Comparison of ENCODE assay signal across 10 mouse cellular contexts in the genomic region with DNA sequence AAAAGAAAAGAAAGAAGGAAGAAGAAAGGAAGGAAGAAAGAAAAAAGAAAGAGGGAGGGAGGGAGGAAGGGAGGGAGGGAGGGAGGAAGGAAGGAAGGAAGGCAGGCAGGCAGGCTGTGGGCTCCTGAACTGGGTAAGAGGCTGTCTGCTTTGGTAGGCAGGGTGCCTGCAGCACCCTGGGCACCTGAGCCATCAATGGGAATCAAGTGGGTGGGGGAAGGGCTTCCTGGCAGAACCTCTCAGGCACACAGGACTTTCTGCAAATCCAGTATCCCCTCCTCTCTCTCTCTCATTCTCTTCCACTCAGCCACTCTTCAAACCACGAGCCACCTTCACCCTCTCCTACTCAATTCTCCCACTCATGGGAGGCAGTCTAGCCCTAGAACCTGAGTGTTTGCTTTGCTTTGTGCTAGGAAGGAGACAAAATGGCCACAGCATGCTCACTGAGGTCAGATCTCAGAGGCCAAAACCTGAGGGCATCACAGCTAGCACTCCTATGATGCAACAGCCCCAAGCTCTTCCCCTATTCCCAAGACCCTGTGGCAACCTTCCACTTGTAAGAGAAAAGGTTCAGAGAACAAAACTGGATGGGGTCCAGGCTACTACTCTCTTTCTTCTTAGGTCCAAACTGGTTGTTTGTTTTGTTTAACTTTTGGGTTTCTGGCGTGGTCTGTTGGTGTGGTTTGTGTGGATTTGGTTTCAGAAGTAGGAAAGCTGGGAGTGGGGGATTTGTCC. TPM values are rescaled to one million over a fixed set of nuclear protein-coding genes. Genes with fewer than 3 reads are reported as not detected.
DNase-seq lines count a peak whose midpoint lies in the region; ATAC-seq and TF ChIP-seq lines count a peak whose summit lies in the region.
"Had no signal": no experiment of that assay in that cellular context is flagged by ENCODE, and none has a peak within 500 bp of the region (broad histone marks: within the 10 kb centered on the region; RNA-seq: fewer than 3 reads in every experiment).

No protein-coding gene starts in this region.

- H3K4me3 ChIP-seq in CH12.LX (replicated peaks in 1 of 3; ENCODE audit: low read depth in 2 of 3, low read length in 2 of 3, poor library complexity in 1 of 3) (peak overlapping the region; percentile 41 to 56 (median 54)), myocyte (no peak overlapping the region)
- H3K4me3 ChIP-seq in brown adipose tissue, adult 24 weeks (ENCODE audit: insufficient read depth, low read depth, low read length) = no peak overlapping the region
- H3K4me3 ChIP-seq in lung, embryonic 16.5 days (ENCODE audit: low read length) = no peak overlapping the region
- H3K4me3 ChIP-seq in neural tube, embryonic 15.5 days (replicated peaks) = no peak overlapping the region

- H3K79me2 ChIP-seq in CH12.LX (replicated peaks; ENCODE audit: control insufficient read depth, extremely low read depth, insufficient read depth, poor library complexity, severe bottlenecking) (no peaks in the 10 kb centered on the region; the same call in 1 of the 2 replicates), myocyte (ENCODE audit: control insufficient read depth, insufficient read depth) (no peaks in the 10 kb centered on the region)

- no peak for TF ChIP-seq RAD21 in CH12.LX (IDR thresholded peaks at IDR 0.05; ENCODE audit: low read depth, low read length)

- peak overlapping the region; percentile 72 for H3K9ac ChIP-seq in CH12.LX (ENCODE audit: insufficient read depth, low read depth)
- H3K9ac ChIP-seq in lung, embryonic 16.5 days (ENCODE audit: low read length) = no peak overlapping the region
- no peak overlapping the region for H3K9ac ChIP-seq in neural tube, embryonic 15.5 days (replicated peaks)

- TF ChIP-seq EP300 in CH12.LX (IDR thresholded peaks at IDR 0.05; ENCODE audit: low read length) = no peak

- WGBS in lung, embryonic 16.5 days = 43% methylated on average over 2 of the region's 2 CpGs
- WGBS in neural tube, embryonic 15.5 days = 67% methylated on average over 2 of the region's 2 CpGs

- no peak for TF ChIP-seq POLR2A in CH12.LX (IDR thresholded peaks at IDR 0.05; ENCODE audit: low read depth, low read length)
- no peak for TF ChIP-seq POLR2A in myocyte (IDR thresholded peaks at IDR 0.05; ENCODE audit: insufficient read length, low read depth)

- H3K27me3 ChIP-seq in CH12.LX (replicated peaks) = no peaks in the 10 kb centered on the region
- no peaks in the 10 kb centered on the region for H3K27me3 ChIP-seq in lung, embryonic 16.5 days (ENCODE audit: control insufficient read depth, insufficient read depth, low read depth, low read length)
- H3K27me3 ChIP-seq in myocyte (ENCODE audit: control insufficient read depth, insufficient read depth, insufficient read length) = no peaks in the 10 kb centered on the region
- no peaks in the 10 kb centered on the region for H3K27me3 ChIP-seq in neural tube, embryonic 15.5 days (replicated peaks)

- no peak for DNase-seq in CH12.LX (ENCODE audit: extremely low read depth)
- DNase-seq in spleen, postnatal 36 days (ENCODE audit: low spot score in 2 of 2) = no peak
- DNase-seq in gastrocnemius, postnatal 10 days = no peak
- DNase-seq: adrenal gland, adult 2 months; gastrocnemius, postnatal 36 days had no signal

- no peaks in the 10 kb centered on the region for H3K9me3 ChIP-seq in CH12.LX (replicated peaks; ENCODE audit: low read length)
- H3K9me3 ChIP-seq in lung, embryonic 16.5 days (ENCODE audit: control insufficient read depth, low read length) = no peaks in the 10 kb centered on the region
- no peaks in the 10 kb centered on the region for H3K9me3 ChIP-seq in neural tube, embryonic 15.5 days (replicated peaks)

- dilution Hi-C loops in CH12.LX (cut with MboI; ENCODE audit: extremely low pct_ligation_motif_present, extremely low pct_unique_long_range_greater_than_20kb, low sequenced_read_pairs) = no loop called here

- in situ Hi-C loops in CH12.LX (cut with MboI; ENCODE audit: low pct_ligation_motif_present, low pct_unique_long_range_greater_than_20kb, low sequenced_read_pairs) = loop anchor here (5.0 kb wide), 1 partner anchor 35 kb away; no protein-coding TSS in a partner anchor

- ATAC-seq in lung, embryonic 16.5 days (ENCODE audit: low read depth) = peak; percentile 89
- ATAC-seq in neural tube, embryonic 15.5 days (ENCODE audit: low FRiP score) = no peak
- ATAC-seq: forebrain, embryonic 16.5 days had no signal

- H3ac ChIP-seq in myocyte (ENCODE audit: control insufficient read depth, insufficient read length) = no peak overlapping the region

- no peak for TF ChIP-seq CTCF in CH12.LX (conservative IDR thresholded peaks at IDR 0.05 in 1 of 2, IDR thresholded peaks at IDR 0.05 in 1 of 2; ENCODE audit: low read depth in 2 of 2, low read length in 2 of 2)

- H3K27ac ChIP-seq in CH12.LX (ENCODE audit: insufficient read depth, low read depth) = peak overlapping the region; percentile 82
- H3K27ac ChIP-seq in brown adipose tissue, adult 24 weeks (replicated peaks; ENCODE audit: low read depth, low read length) = peak overlapping the region; percentile 34
- H3K27ac ChIP-seq in lung, embryonic 16.5 days (ENCODE audit: low read length) = peak overlapping the region; percentile 80
- no peak overlapping the region for H3K27ac ChIP-seq in neural tube, embryonic 15.5 days (replicated peaks)

- H3K4me2 ChIP-seq in CH12.LX (ENCODE audit: insufficient read depth, low read depth, poor library complexity, severe bottlenecking) (peak overlapping the region; percentile 89), myocyte (ENCODE audit: low read depth) (peak overlapping the region; percentile 15)
- no peak overlapping the region for H3K4me2 ChIP-seq in lung, embryonic 16.5 days (ENCODE audit: low read depth, low read length)
- no peak overlapping the region for H3K4me2 ChIP-seq in neural tube, embryonic 15.5 days

- H3K36me3 ChIP-seq in CH12.LX (replicated peaks in 1 of 2; ENCODE audit: control insufficient read depth in 1 of 2, insufficient read depth in 1 of 2, low read length in 1 of 2) = peaks cover 0 to 11% of the 10 kb centered on the region in 2 experiments
- no peaks in the 10 kb centered on the region for H3K36me3 ChIP-seq in lung, embryonic 16.5 days (ENCODE audit: control insufficient read depth, insufficient read depth, low read length)
- H3K36me3 ChIP-seq in myocyte (ENCODE audit: control insufficient read depth, insufficient read depth) = no peaks in the 10 kb centered on the region
- H3K36me3 ChIP-seq in neural tube, embryonic 15.5 days = no peaks in the 10 kb centered on the region

- peaks cover 2 to 62% of the 10 kb centered on the region in 2 experiments for H3K4me1 ChIP-seq in CH12.LX (ENCODE audit: control insufficient read depth in 1 of 2, insufficient read depth in 2 of 2)
- H3K4me1 ChIP-seq in brown adipose tissue, adult 24 weeks (ENCODE audit: control insufficient read depth, insufficient read depth, insufficient read length, low read length) = no peaks in the 10 kb centered on the region
- peaks cover 4% of the 10 kb centered on the region for H3K4me1 ChIP-seq in lung, embryonic 16.5 days (replicated peaks; ENCODE audit: control insufficient read depth, insufficient read depth, low read length)
- no peaks in the 10 kb centered on the region for H3K4me1 ChIP-seq in neural tube, embryonic 15.5 days

TF ChIP-seq in CH12.LX, 34 proteins besides CTCF, POLR2A, EP300 and RAD21:
- TF ChIP-seq POLR2AphosphoS2 (IDR thresholded peaks at IDR 0.05; ENCODE audit: low read depth, low read length) (no peak), CHD2 (IDR thresholded peaks at IDR 0.05; ENCODE audit: low read length) (peak; percentile 49; the same call in 1 of the 2 replicates), GABPA (IDR thresholded peaks at IDR 0.05; ENCODE audit: insufficient replicate concordance, low read depth, low read length) (no peak), MAFK (IDR thresholded peaks at IDR 0.05; ENCODE audit: insufficient replicate concordance, low read length) (no peak), JUN (IDR thresholded peaks at IDR 0.05; ENCODE audit: insufficient read depth, low read depth, low read length) (no peak), MYC (IDR thresholded peaks at IDR 0.05; ENCODE audit: low read depth, low read length) (no peak), MAZ (IDR thresholded peaks at IDR 0.05; ENCODE audit: low read depth, low read length) (no peak)

TF ChIP-seq in myocyte, 11 proteins besides CTCF, POLR2A, EP300 and RAD21:
- TF ChIP-seq CEBPB (IDR thresholded peaks at IDR 0.05; ENCODE audit: insufficient read depth, poor library complexity, severe bottlenecking) (0 out of 2 replicates have a peak, but pooled peaks have one; percentile 29), SRF (IDR thresholded peaks at IDR 0.05; ENCODE audit: control insufficient read depth, insufficient read length, low read depth) (no peak), TCF3 (IDR thresholded peaks at IDR 0.05; ENCODE audit: insufficient read length, low read depth) (no peak), E2F4 (IDR thresholded peaks at IDR 0.05; ENCODE audit: insufficient read depth) (no peak), MAX (IDR thresholded peaks at IDR 0.05; ENCODE audit: low read depth) (no peak), POLR2AphosphoS2 (IDR thresholded peaks at IDR 0.05; ENCODE audit: insufficient read length, low read depth) (no peak)

RNA-seq across cellular contexts. Expression of a gene that starts 9.6 kb away (rescaled TPM):
- total RNA-seq in CH12.LX (2012; rRNA removed) = 8.3 and 8.9 TPM in 2 replicates
- 8.2 and 8.7 TPM in 2 replicates for total RNA-seq in CH12.LX (2014; rRNA removed)
- 11.1 and 15.1 TPM in 2 replicates for polyA plus RNA-seq in CH12.LX (2012; ENCODE audit: insufficient read length, low read depth)
- polyA plus RNA-seq in brown adipose tissue, adult 24 weeks (2012; ENCODE audit: insufficient read depth, insufficient read length, missing spikeins) = 31.7 and 36.6 TPM in 2 replicates
- 20.6 TPM in 2 replicates for polyA plus RNA-seq in lung, embryonic 16.5 days (2015; fragmentation: Nextera tagmentation; extraction: Ambion mirVana)
- polyA plus RNA-seq in myocyte (2012; fragmentation: generic; extraction: Trizol) = 8.4 TPM
- 23.0 and 26.1 TPM in 2 replicates for polyA plus RNA-seq in neural tube, embryonic 15.5 days (2015; fragmentation: Nextera tagmentation; extraction: Ambion mirVana)
- total RNA-seq in gastrocnemius, postnatal 10 days (2021) = 10 to 100 TPM; 40.3 to 46.0 TPM

Comparison
In these comparisons a context has a peak if more than half of its experiments do, and no peak if none do; other contexts are left out.
1. H3K4me2 ChIP-seq: peak in CH12.LX (single experiment) and myocyte (single experiment); none in lung, embryonic 16.5 days (single experiment) and neural tube, embryonic 15.5 days (single experiment).
2. H3K4me3 ChIP-seq: peak in CH12.LX (3 of 3); none in brown adipose tissue, adult 24 weeks (single experiment), lung, embryonic 16.5 days (single experiment), myocyte (single experiment) and neural tube, embryonic 15.5 days (single experiment).